Mouse (Mus musculus) T-helper 1 cell (primary cell): ENCODE measurements at regions not wholly inside any gene's neighbourhood (a gene's known extent, or its start where the extent isn't known, plus 50 kb on each side); places are given as distances from the start of the nearest gene placed in this dataset.

ENCODE experiments used
- in situ Hi-C: fragments of 300-600 bp; cut with MboI, MseI; formaldehyde crosslinking; loops from one replicate; pipeline ENCODE4 v1.15.1; 2025; ENCODE audit warnings: high pct_unique_total_duplicates

DNA sequence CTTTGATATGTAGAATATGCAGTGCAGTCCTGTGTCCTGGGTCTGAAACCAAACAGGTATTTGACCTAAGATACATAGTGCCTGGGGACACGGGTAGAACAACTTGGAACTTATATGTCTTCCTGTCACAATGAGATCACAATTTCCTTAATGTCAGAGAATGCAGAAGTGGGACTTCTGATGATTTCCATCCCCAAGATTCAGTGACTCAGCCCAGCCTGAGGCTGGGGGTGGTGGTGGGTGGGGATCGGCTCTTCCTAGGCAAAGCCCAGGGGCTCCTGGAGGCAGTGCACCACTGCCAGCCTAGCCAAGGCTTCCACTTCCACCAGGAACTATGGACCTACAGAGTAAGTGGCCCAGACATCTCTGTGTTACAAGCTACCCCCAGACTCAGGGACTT lies 391.2 kb downstream of the H2al1j start:
- in situ Hi-C loops: no loop called here

GRCm38 (mm10) chrX:11720517-11720916 lies 392.9 kb downstream of the H2al1j start:
- in situ Hi-C loops: no loop called here

DNA sequence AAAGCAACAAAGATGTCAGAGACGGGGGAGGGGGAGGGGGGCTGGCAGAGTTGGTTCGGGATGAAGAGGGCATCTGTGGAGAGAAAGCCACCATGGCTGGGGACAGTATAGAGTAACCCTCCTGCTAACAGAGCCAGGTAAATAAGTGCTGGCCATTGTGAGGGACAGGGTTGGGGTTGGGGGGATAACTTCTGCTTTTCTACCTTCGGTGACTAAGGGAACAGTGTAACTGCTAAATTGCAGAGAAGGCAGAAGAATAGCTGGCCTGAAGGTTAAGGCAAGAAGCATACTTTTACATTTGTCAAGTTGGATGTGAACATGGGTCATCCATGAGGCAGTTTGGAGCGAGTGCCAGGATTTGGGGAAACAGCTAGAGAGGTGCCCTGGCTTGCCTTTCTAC lies 395.1 kb downstream of the H2al1j start:
- in situ Hi-C loops: no loop called here

- in situ Hi-C loops: no loop called here
These were observed 397.1 kb downstream of the H2al1j start for GRCm38 (mm10) chrX:11724718-11725117.

- in situ Hi-C loops: no loop called here
These were observed 399.1 kb downstream of the H2al1j start for GRCm38 (mm10) chrX:11726524-11727231.

DNA sequence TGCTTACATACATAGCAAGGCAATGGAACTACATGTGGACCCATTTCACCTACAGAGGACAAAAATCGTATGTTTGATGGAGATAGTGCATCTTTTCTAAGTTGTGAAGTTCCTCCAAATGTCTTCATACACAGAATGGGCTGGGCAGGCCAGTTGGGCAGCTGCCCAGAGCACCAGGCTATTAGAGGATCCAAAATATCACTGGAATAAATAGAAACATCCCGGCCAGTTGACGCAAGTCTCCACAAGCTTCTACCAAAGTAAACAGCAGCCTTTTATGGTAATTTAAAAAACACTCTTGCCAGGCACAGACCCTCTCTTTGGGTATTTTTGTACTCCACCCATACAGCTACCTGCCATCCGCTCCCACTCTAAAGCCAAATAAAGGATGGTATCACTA lies 400.9 kb downstream of the H2al1j start:
- in situ Hi-C loops: no loop called here

GRCm38 (mm10) chrX:11729992-11730391 lies 402.4 kb downstream of the H2al1j start:
- in situ Hi-C loops: no loop called here

DNA sequence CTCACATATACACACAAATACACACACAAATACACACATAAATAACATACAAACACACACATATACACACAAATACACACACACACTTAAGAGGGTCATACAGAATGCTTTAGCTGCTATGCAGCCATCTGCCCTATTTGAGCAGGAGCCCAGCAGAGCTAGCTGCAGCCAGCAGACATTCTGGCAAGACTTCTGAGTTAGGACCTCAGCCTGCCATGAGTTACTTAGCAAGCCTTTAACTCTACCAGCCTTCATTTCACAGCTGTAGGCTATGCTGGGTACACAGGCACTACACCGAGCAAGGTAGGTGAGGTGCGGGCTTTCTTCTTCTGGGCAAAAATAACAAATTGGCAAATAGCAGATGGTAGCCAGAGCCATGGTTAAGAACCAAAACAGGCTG lies 404.7 kb downstream of the H2al1j start:
- in situ Hi-C loops: no loop called here

DNA sequence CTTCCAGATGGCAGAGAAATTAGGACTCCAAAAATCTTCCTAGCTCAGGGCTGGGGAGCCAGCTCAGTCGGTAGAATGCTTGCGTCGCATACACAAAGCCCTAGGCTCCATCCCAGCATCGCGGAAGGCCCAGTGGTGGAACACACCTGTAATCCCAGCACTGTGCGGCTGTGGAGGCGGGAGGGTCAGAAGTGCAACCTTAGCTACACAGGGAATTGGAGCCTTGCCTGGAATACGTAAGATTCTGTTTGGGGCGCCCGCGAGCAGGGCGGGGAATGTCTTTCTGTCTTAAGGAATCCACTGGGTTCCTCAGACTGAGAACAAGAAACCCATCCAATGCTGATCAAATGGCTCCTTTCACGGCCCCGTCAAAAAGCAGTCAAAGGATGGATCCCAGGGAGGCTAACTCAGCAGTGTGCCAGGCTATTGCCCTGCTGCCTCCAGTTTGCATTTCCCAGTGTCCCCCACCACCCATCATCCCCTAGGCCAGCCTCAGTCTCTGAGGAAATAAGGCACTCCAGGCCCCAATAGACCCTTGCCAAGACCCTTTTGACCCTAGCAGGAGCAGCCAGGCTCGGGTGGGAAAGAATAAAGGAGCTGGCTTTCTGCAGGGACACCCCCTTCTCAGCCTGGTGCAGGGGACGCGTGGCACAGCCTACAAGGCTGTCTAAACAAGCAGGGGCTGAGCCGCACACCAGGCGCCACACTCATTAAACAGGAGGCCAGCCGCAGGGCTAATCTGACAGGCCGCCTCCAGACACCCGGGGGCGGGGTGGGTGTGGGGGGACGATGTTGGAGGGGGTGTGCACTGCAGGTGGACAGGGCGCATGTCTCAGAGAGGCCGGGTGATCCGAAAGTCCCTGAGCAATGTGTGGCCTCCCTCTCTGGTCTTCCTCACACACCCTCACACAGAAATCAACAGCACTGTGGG lies 407.1 kb downstream of the H2al1j start:
- in situ Hi-C loops: no loop called here

DNA sequence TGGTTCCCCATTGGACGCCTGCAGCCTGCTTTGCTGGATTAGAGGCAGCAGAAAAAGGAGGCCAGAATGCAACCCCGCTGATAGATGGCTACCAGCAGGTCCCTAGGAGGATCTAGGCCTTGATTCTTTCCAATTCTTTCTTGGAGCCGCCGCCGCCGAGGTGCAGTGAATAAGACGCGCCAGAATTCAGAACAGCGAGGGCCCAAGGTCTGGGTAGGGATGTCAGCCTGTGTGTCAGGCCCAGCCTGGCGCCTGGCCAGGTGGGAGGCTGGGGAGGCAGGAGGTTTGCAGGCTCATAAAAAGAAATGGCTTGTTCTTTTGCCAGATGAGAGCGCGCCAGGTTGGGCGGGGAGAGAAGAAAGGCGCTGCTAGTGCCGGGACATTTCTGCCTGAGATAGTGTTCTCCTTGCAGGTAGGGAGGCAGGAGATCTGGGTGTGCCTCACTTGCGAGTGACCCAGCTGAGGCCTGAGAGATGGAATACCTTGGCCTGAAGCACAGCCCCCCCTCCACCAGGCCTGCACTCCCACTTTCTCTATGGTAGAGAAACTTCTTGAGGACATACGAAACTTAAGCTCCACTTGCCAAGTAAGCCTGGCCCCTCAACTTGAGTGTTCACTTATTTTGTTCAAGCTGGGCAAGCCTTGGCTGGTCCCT lies 408.0 kb downstream of the H2al1j start:
- in situ Hi-C loops: no loop called here

DNA sequence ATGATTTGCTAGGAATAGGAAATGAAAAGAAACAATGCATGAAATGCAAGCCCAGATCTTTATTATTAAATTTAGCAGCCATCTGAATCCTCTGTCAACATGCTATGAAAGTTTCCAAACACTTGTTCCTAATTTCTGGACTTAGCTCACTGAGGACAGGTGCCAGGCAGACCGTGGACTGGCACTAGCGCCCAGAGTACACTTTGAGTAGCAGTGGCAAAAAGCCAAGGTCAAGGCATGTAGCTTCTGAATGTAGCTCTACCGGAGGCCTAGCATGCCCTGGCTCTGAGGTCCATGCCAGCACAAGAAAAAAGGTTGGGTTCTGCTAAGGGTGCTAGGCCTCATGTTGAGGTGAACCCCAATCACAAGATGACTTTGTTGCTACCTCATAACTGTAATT lies 408.9 kb downstream of the H2al1j start:
- in situ Hi-C loops: no loop called here

GRCm38 (mm10) chrX:11739565-11739964 lies 411.9 kb downstream of the H2al1j start:
- in situ Hi-C loops: no loop called here

- in situ Hi-C loops: no loop called here
These were observed 414.2 kb downstream of the Bcor start for GRCm38 (mm10) chrX:11745911-11746310.

GRCm38 (mm10) chrX:11747386-11748121 lies 412.6 kb downstream of the Bcor start:
- in situ Hi-C loops: no loop called here

DNA sequence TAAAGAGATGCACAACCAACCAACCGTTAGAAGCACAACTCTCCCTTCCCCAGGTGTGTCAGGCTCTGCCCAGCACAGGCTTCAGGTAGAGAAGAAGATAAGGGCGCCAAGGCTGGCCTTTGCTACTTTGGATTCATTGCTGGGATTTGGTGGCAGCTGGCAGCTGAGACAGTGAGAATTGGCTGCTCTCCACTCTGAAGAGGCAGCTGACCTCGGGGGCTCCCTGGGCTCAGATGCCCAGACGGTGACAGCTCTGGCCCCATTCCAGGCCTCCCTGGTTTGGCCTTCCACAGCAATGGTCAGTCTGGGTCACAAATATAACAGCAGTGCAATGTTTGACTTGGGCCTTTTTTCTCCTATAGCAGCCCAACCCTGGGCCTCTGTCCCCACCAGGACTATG lies 411.9 kb downstream of the Bcor start:
- in situ Hi-C loops: no loop called here

DNA sequence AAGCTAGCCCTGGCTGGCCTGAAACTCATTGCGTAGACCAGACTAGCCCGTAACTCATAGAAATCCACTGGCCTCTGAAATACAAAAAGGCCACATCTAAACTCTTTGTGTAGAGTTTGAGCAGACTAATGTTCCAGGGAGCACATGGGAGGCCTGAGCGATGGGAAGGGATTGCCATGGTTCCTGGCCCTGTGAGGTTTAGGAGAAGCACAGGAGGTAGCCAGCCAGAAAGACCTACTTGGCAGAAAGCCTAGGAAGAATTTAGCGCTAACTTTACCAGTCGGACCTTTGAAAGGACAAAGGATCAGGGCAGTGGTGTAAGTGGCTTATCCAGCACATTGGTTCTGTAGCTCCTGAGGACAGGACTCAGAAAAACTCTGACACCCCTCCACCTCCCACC lies 407.6 kb downstream of the Bcor start:
- in situ Hi-C loops: no loop called here

DNA sequence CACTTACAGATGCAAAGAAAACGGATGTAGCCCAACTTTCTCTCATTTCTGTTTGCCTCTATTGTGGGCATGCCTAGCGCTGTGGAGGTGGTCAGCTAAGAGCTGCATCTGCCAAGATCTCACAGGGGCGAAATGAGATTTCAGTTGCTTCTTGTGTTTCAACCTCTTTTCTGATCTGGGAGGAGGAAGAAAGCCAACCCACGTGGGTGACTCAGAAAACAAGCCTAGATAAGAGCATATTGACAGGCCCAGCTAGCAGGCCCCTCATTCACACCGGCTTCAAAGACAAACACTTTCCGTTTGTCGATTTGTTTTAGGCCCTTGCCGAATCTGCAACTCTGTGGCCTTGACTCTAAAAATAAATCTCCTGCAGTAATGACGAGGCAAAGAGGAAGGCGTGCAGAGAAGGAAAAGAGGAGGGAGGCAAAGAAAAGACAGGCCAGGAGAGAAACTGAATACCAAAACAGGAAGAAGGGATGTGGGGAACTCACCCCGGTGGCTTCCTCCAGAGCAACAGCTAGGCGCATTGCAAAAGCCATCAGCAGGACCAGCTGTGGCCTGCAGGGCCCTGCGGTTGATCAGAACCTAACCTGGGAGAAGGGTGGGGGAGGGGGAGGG lies 407.1 kb downstream of the Bcor start:
- in situ Hi-C loops: no loop called here

DNA sequence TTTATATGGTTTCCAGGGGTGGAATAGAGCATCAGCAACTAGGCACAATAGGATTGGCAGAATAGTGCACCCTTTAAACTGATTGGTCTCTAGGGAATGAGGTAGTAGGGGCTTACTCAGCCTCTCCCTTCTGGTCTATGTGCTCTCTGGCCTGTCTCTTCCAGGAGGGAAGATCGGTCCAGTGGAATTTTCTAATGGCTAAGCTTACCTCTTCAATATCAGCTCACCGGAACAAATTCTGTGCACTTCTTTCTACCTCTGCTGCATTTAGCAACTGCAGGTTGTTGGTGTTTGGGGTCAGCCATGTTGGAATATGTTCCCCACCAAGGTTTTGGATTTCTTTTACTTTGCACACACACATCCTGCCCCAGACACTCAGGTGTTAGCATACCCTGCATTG lies 405.1 kb downstream of the Bcor start:
- in situ Hi-C loops: no loop called here

- in situ Hi-C loops: no loop called here
These were observed 396.6 kb downstream of the Bcor start for GRCm38 (mm10) chrX:11763351-11764082.

DNA sequence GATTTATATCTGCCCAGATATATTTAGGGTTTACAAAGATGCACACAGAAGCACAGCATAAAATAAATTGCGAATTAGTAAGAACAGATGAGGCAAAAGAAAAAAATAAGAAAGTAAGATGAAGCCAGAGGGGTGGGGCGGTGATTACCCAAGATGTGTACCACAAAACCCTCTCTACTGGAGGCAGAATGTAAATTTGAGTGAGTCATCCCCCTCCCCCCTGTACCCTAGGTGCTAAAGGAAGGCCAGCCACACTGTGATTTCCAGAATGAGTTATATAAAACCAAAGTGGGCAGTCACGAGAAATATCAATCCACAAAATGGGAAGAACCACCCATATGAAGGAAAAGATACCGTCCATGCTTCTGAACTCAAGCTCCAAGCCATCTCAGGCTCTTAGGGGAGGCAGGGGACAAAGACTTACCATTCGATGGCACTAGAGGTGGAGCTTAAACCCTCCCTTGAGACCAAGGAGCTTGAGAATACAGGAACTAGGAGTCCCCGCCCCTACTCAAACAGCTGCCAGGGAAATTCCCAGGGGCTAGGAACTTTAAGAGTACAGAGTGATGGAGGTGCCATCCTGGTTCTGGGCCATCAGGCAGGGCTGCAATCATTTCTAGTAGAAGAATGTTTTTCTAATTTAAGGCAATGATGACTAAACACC lies 383.8 kb downstream of the Bcor start:
- in situ Hi-C loops: no loop called here
